Mouse (Mus musculus) frontal cortex, adult (tissue): ENCODE data around the gene Myct1.
A peak's percentile ranks its signal among the peaks of the same experiment; 100 is the strongest.

Source experiments
- ATAC-seq: cut with Nextera tagmentation; 2 replicates; pipeline ENCODE4 v1.9.2; 2017; ENCODE audit warnings: mild to moderate bottlenecking, moderate library complexity, mixed read lengths; ENCODE audit not compliant: low TSS enrichment

Gene Myct1

DNA sequence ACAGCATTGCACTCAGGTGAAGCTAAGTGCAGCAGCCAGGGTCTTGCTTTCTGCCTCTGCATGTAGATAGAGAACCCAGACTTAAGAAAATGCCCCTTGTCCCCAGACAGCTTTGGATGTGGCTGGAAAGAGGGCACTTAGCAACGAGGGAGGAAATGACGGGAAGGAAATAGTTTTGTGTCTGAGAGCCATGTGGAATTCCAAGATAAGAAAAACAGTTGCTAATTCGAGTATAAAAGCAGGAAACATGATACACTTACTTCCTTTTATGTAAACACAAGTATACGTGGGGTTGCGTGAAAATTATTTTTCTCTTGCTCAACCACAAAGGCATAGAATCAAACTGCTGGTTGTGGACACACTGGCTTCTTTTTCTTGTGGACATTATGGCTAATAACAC lies at the start of gene Myct1:
Gene Myct1, plus strand, starts transcription at position 312 of the 400 bp plus-strand sequence.
- no peak for ATAC-seq

- ATAC-seq: no peak
Observed at GRCm38 (mm10) chr10:5546428-5546827, 47.1 kb upstream of the Myct1 start.

DNA sequence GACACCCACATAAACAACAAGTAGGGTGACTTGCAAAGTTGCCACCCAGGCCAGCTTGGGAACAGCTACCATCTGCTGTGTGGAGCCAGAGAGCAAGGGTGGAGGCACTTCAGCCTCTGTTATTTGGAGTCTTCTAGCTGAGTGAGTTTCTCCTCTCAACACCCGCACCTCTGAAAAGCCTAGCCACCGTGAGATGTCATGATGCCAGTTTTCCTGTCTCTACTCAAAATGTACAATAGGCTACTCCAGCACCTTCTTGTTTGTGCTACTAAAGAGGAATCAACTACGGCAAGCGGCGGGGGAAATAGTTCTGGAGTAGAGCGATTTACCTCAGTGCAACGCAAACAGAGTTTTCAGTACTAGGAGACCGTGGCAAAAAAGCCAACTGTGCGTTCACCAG lies 45.8 kb upstream of the Myct1 start:
- no peak for ATAC-seq

GRCm38 (mm10) chr10:5548651-5549050 lies 44.9 kb upstream of the Myct1 start:
- no peak for ATAC-seq

GRCm38 (mm10) chr10:5549871-5550167 lies 43.8 kb upstream of the Myct1 start:
- no peak for ATAC-seq

- ATAC-seq: peak; percentile 84
Observed at GRCm38 (mm10) chr10:5550168-5551021, 43.2 kb upstream of the Myct1 start.

DNA sequence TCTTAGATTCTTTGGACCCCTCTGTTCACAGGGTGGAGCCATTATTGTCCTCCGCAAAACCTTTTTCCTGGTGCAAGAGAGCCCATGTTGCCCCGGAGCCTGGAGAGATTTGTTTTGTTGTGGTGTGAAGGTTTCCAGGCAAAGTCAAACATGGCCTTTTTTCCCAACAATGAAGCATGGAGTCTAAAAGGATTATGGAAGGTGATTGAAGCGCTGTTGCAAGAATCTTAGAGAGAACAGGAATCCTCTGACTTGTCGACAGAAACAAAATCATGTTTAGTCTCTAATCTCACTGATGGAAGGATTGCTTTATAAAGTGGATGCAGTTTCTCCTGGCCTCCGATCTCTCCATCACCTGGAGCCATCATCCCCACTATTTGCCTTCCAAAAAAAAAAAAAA lies 42.2 kb upstream of the Myct1 start, which contains the start of gene Syne1:
Gene Syne1, minus strand, starts transcription at position 101 of the 400 bp plus-strand sequence.
- ATAC-seq: no peak

DNA sequence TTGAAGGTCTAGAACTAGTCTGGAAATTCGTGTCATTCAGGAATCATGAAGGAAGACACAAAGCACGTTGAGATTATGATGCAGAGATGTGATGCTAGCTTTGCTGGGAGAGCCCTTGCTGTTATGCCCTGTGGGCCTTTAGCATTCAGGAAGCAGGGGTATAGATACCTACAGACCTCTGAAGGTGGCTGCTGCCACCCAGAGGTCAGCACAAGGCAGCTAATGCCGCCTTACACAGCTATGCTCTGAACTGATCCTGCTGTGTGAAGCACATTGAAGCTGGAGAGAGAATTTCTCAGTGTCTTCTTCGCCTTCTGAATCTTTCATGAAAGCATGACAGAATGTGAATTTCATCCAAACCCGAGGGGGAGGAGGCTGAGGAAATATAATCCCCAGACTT lies 38.6 kb upstream of the Myct1 start:
- ATAC-seq: peak; percentile 76

DNA sequence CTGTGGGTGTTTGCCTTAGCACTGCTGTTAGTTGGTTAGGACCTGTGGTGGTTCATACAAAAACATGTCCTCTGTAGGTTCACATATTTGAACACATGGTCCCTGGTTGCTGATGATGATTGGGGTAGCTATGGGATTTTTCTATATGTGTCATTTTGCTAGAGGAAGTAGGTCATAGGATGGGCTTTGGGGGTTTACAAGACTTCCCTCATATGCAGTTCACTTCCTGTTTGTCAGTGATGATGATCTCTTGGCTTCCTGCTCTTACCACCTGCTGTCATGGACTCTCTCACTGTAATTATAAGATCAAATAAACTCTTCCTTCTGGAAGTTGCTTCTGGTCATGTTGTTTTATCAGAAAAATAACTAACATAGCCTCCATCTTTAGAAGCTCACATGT lies 34.8 kb upstream of the Myct1 start:
- no peak for ATAC-seq

DNA sequence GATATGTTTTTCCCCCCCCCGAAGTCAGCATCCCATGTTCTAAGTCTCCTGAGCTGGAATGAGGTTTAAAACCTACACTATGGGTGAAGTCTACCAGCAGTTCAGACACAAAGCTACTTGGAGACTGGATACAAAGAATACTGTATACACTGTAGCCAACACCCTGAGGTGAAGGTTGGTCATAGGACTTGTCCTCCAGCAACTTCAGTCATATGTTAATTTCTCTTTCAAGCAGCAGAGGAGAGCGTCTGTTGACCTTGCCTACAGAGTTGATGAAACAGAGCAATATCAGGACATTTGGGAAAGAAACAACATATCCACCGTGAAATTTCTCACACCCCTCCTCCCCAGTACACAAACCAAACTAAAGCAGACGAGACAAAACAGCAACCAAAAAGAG lies 33.0 kb upstream of the Myct1 start:
- ATAC-seq: no peak

DNA sequence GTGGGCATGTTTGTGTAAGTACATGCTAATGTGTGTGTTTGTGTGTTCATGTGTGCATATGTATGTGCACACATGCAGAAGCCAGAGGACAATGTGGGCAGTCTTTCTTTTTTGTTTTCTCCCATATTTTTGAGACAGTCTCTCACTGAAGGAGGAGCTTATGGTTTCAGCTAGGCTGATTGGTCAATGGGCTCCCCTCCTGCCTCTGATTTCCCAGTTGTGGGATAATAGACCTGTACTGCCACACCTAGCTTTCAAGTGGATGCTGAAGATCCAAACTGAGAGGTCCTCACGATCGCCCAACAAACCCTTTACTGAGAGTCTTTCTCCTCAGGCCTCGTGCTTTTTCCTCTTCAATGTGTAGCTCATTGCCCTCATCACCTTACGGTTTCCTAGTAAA lies 31.9 kb upstream of the Myct1 start:
- no peak for ATAC-seq

DNA sequence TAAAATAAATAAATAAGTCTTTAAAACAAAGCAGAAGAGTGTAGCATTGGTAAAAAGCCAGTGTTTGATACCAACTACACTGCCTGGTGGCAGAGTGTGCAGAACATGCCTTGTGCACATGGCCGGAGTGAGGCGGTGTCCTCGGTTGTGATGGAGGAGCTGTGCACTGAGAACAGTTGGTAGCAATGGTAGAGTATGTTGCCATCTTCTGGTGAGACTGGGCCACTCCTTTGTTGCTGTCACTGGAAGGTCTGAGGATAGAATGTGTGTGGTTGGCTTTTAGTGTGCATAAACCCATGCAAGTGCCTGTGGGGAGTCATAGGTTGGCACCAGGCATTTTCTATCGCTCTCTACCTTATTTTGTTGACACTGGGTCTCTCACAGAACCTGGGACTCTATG lies 24.6 kb upstream of the Myct1 start:
- ATAC-seq: peak; percentile 98

GRCm38 (mm10) chr10:5570059-5570458 lies 23.5 kb upstream of the Myct1 start:
- ATAC-seq: no peak

DNA sequence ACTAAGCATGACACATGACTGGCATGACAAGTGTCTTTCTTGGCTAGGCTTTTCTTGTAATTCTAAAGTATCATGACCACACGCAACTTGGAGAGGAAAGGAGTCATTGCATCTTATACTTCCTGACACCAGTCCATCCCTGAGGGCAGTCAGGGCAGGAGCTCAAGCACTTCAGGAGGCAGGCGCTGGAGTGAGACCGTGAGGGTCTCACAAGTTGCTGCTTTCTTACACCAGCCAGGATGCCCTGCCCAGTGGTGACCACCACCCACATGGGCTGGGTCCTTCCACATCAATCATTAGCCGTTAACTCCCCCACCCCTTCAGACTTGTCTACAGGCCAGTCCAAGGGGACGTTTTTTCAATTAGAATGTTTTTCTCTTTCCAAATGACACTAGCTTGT lies 22.2 kb upstream of the Myct1 start:
- no peak for ATAC-seq

- no peak for ATAC-seq
Observed at GRCm38 (mm10) chr10:5573328-5573727, 20.2 kb upstream of the Myct1 start.

GRCm38 (mm10) chr10:5591061-5591460 lies 2.5 kb upstream of the Myct1 start:
- ATAC-seq: no peak

DNA sequence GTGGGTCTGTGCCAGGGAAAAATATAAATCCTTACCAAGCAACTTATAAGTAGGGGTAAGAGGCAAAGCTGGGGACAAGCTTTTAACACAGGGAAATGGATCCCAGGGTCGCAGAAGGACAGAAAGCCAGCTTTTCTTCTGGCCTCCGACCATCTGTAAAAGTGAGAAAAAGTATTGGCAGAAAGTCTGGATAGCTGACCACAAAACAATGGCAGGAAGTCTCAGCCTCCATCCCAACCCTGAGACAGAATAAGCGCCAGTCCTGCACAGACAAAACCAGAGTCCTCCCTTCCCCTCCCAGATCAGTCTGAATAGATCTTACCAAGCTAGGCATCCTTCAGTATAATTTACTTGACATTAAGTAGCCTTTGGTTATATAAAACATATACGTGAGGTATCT lies 1.6 kb upstream of the Myct1 start:
- 0 out of 2 replicates have a peak, but pooled peaks have one; percentile 9 for ATAC-seq

DNA sequence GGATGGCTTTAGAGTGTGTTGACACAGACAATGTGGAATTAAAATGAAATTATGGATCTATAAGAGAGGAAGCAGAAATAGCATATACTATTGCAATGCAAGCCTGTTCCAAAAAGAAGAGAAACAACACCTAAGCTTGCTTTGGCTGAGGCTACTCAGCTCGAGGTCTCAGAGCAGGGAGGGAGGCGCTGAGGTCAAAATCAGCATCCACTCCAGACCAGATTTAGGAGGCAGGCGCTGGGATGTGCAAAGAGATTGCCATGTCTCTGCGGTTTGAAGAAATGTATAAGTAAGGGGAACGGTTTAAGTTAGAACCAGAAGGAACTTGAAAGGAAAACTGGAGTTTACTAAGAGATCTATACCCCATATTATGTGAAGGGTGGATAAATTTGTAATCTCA lies 882 bp downstream of the Myct1 start:
- ATAC-seq: no peak

- no peak for ATAC-seq
Observed at GRCm38 (mm10) chr10:5596559-5596958, 3.0 kb downstream of the Myct1 start.

GRCm38 (mm10) chr10:5600123-5600522 lies 6.5 kb downstream of the Myct1 start:
- peak; percentile 88 for ATAC-seq

- ATAC-seq: no peak
Observed at GRCm38 (mm10) chr10:5603512-5603911, 9.9 kb downstream of the Myct1 start.

DNA sequence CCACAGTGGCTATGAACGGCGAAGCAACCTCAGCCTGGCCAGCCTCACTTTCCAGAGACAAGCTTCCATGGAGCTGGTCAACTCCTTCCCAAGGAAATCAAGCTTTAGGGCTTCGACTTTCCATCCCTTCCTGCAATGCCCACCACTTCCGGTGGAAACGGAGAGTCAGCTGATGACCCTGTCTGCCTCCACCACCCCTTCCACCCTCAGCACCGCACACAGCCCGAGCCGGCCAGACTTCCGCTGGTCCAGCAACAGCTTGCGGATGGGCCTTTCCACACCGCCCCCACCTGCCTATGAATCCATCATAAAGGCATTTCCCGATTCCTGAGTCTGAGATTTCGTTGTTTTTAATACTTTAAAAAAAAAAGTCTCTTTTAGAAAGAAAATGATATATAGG lies 10.8 kb downstream of the Myct1 start:
- no peak for ATAC-seq

GRCm38 (mm10) chr10:5608874-5609273 lies 15.3 kb downstream of the Myct1 start:
- no peak for ATAC-seq
